Mouse (Mus musculus): Measurements from ENCODE around the gene Lgi4. TPM values are rescaled to one million over a fixed set of nuclear protein-coding genes. Genes with fewer than 3 reads are reported as not detected.

Gene Lgi4
- total RNA-seq, 1 experiment, result 0.18 TPM

DNA sequence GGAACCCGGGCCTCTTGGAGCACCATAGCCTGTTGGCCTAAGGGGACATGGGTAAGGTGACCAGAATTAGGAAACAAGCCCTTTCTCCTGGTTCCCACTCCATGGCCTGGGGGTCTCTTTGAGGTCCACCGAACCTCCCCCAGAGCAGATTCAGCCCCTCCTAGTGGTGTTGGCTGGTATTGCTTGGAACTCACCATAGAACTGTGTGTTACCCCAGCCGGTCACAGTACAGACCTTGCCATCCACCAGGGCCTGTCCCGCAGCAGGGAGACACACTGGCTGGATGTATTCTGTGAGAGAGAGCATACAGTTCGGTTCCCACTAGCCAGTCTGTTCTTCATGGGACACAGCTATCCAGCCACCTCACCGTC, 40.5 kb downstream of the Lgi4 start:
- Histone ChIP-seq H3K9ac (ENCODE audit: insufficient read depth, low read depth, low read length, poor library complexity, severe bottlenecking) (no peak overlapping the region), H3K4me3 (ENCODE audit: insufficient read depth in 1 of 2, low read depth in 1 of 2, low read length in 2 of 2, poor library complexity in 1 of 2, severe bottlenecking in 1 of 2) (no peak overlapping the region), H3K36me3 (ENCODE audit: control insufficient read depth, insufficient read depth, low read length, poor library complexity, severe bottlenecking) (no peaks in the 10 kb centered on the region), H3K27ac (ENCODE audit: insufficient read depth, low read depth, low read length, poor library complexity, severe bottlenecking) (no peak overlapping the region), H3K9me3 (ENCODE audit: control insufficient read depth, insufficient read depth, low read depth, low read length) (no peaks in the 10 kb centered on the region), H3K4me1 (ENCODE audit: control insufficient read depth in 2 of 2, insufficient read depth in 2 of 2, low read length in 2 of 2, poor library complexity in 1 of 2) (peaks cover 0 to 5% of the 10 kb centered on the region in 2 experiments; a peak in 2 of 4 replicates)
- in situ Hi-C loops (cut with MboI; ENCODE audit: low sequenced_read_pairs in 2 of 2, unreplicated experiment in 2 of 2), result no loop called here
- TF ChIP-seq ZC3H11A (IDR thresholded peaks at IDR 0.05; ENCODE audit: borderline replicate concordance, low read depth, low read length) (no peak), HCFC1 (IDR thresholded peaks at IDR 0.05; ENCODE audit: borderline replicate concordance, insufficient read depth, low read length) (no peak), CHD2 (IDR thresholded peaks at IDR 0.05; ENCODE audit: low read depth, low read length) (no peak), ZNF384 (IDR thresholded peaks at IDR 0.05; ENCODE audit: low read depth, low read length) (no peak), MAFK (IDR thresholded peaks at IDR 0.05; ENCODE audit: insufficient read depth, low read depth, low read length) (no peak)
- no peak for DNase-seq (ENCODE audit: low read depth, low spot score)

DNA sequence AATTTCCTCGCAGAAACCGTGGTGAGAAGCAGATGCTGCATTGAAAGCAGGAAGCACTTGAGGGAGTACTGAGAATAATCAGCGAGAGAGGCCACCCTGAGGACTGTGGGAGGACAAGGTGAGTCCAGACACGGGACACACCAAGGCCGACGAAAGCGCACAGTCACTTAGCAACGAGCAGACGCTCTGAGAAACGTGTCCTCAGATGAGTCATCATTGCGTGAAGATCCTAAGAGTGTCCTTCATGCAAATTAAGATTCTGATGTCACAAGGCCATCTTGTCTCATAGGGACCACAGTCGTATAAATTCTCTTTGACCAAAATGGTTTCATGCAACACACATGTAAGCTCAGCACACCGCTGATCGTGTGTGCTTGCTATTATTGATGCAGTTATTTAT, 41.6 kb downstream of the Lgi4 start:
- DNase-seq (ENCODE audit: low read depth, low spot score), result no peak
- TF ChIP-seq ZC3H11A (IDR thresholded peaks at IDR 0.05; ENCODE audit: borderline replicate concordance, low read depth, low read length) (no peak), ZNF384 (IDR thresholded peaks at IDR 0.05; ENCODE audit: low read depth, low read length) (no peak), HCFC1 (IDR thresholded peaks at IDR 0.05; ENCODE audit: borderline replicate concordance, insufficient read depth, low read length) (no peak), MAFK (IDR thresholded peaks at IDR 0.05; ENCODE audit: insufficient read depth, low read depth, low read length) (no peak), CHD2 (IDR thresholded peaks at IDR 0.05; ENCODE audit: low read depth, low read length) (no peak)
- H3K27ac ChIP-seq (ENCODE audit: insufficient read depth, low read depth, low read length, poor library complexity, severe bottlenecking), result no peak overlapping the region
- in situ Hi-C loops (cut with MboI; ENCODE audit: low sequenced_read_pairs in 2 of 2, unreplicated experiment in 2 of 2), result no loop called here
- H3K4me3 ChIP-seq (ENCODE audit: insufficient read depth in 1 of 2, low read depth in 1 of 2, low read length in 2 of 2, poor library complexity in 1 of 2, severe bottlenecking in 1 of 2), result no peak overlapping the region
- no peaks in the 10 kb centered on the region for H3K36me3 ChIP-seq (ENCODE audit: control insufficient read depth, insufficient read depth, low read length, poor library complexity, severe bottlenecking)
- H3K4me1 ChIP-seq (ENCODE audit: control insufficient read depth in 2 of 2, insufficient read depth in 2 of 2, low read length in 2 of 2, poor library complexity in 1 of 2), result peaks cover 0 to 5% of the 10 kb centered on the region in 2 experiments; a peak in 2 of 4 replicates
- H3K9me3 ChIP-seq (ENCODE audit: control insufficient read depth, insufficient read depth, low read depth, low read length), result no peaks in the 10 kb centered on the region
- H3K9ac ChIP-seq (ENCODE audit: insufficient read depth, low read depth, low read length, poor library complexity, severe bottlenecking), result no peak overlapping the region

DNA sequence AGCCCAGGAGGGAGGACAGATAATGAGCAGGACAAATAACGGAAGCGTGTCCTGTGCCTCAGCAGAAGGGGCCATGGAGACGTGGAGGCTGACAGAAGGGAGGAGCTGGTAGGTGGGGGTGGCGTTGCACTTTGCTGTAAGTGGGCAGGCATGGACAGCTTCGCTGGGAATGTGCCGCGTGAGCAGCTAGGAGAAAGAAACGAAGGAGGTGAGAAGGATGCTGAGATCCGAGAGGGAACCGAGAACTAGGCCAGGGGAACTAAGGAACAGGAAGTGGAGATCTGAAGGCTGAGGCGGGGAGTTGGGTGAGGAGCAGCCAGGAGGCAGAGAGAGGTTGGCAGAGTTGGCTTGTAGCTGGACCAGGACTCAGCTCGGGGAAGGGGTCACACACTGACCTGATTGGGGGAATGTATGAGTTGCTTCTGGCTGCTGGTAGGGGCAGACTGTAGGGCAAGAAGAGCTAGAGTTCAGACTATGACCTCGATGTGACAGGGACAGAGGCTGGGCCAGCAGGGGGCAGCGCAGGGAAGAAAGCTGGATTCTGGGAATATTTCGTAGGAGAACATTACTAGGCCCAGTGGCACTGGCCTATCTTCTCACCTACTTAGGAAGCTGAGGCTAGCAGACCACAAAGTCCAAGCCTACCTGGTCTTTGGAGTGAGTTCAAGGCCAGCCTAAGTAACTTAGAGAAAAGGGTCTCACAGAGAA, 46.1 kb downstream of the Lgi4 start:
- no peak for TF ChIP-seq ZNF384 (IDR thresholded peaks at IDR 0.05; ENCODE audit: low read depth, low read length)
- no peak for TF ChIP-seq HCFC1 (IDR thresholded peaks at IDR 0.05; ENCODE audit: borderline replicate concordance, insufficient read depth, low read length)
- no peak for TF ChIP-seq CHD2 (IDR thresholded peaks at IDR 0.05; ENCODE audit: low read depth, low read length)
- no peak for TF ChIP-seq MAFK (IDR thresholded peaks at IDR 0.05; ENCODE audit: insufficient read depth, low read depth, low read length)
- TF ChIP-seq ZC3H11A (IDR thresholded peaks at IDR 0.05; ENCODE audit: borderline replicate concordance, low read depth, low read length), result no peak
- peaks cover 0 to 3% of the 10 kb centered on the region in 2 experiments; a peak in 1 of 4 replicates for H3K4me1 ChIP-seq (ENCODE audit: control insufficient read depth in 2 of 2, insufficient read depth in 2 of 2, low read length in 2 of 2, poor library complexity in 1 of 2)
- DNase-seq (ENCODE audit: low read depth, low spot score), result no peak
- H3K4me3 ChIP-seq (ENCODE audit: insufficient read depth in 1 of 2, low read depth in 1 of 2, low read length in 2 of 2, poor library complexity in 1 of 2, severe bottlenecking in 1 of 2), result no peak overlapping the region
- H3K27ac ChIP-seq (ENCODE audit: insufficient read depth, low read depth, low read length, poor library complexity, severe bottlenecking), result no peak overlapping the region
- in situ Hi-C loops (cut with MboI; ENCODE audit: low sequenced_read_pairs in 2 of 2, unreplicated experiment in 2 of 2), result no loop called here
- no peaks in the 10 kb centered on the region for H3K9me3 ChIP-seq (ENCODE audit: control insufficient read depth, insufficient read depth, low read depth, low read length)
- no peak overlapping the region for H3K9ac ChIP-seq (ENCODE audit: insufficient read depth, low read depth, low read length, poor library complexity, severe bottlenecking)
- H3K36me3 ChIP-seq (ENCODE audit: control insufficient read depth, insufficient read depth, low read length, poor library complexity, severe bottlenecking), result no peaks in the 10 kb centered on the region

DNA sequence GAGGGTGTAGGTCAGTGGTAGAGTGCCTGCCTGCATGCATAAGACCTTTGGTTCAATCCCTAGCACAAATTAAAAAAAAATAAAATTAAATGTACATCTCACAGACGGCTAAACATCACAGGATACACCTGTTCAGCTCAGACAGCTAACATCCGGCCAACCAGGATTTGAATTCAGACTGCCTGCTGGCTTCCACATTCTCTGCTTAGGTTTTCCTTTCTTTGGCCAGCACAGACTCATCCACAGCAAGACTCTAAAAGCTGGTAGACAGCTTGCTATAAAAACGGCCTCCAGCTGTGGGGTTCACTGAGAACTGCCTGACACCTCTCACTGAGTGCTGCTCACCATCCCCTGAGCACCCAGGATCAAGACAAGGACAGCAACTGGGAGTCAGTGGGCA, 47.0 kb downstream of the Lgi4 start:
- Histone ChIP-seq H3K27ac (ENCODE audit: insufficient read depth, low read depth, low read length, poor library complexity, severe bottlenecking) (no peak overlapping the region), H3K9ac (ENCODE audit: insufficient read depth, low read depth, low read length, poor library complexity, severe bottlenecking) (no peak overlapping the region)

More for the DNA sequence above, 47.0 kb downstream of the Lgi4 start:
- peaks cover 0 to 3% of the 10 kb centered on the region in 2 experiments; a peak in 1 of 4 replicates for H3K4me1 ChIP-seq (ENCODE audit: control insufficient read depth in 2 of 2, insufficient read depth in 2 of 2, low read length in 2 of 2, poor library complexity in 1 of 2)
- no peak for DNase-seq (ENCODE audit: low read depth, low spot score)
- no peak for TF ChIP-seq ZC3H11A (IDR thresholded peaks at IDR 0.05; ENCODE audit: borderline replicate concordance, low read depth, low read length)
- no peak for TF ChIP-seq ZNF384 (IDR thresholded peaks at IDR 0.05; ENCODE audit: low read depth, low read length)
- TF ChIP-seq CHD2 (IDR thresholded peaks at IDR 0.05; ENCODE audit: low read depth, low read length), result no peak
- TF ChIP-seq HCFC1 (IDR thresholded peaks at IDR 0.05; ENCODE audit: borderline replicate concordance, insufficient read depth, low read length), result no peak
- TF ChIP-seq MAFK (IDR thresholded peaks at IDR 0.05; ENCODE audit: insufficient read depth, low read depth, low read length), result no peak
- H3K36me3 ChIP-seq (ENCODE audit: control insufficient read depth, insufficient read depth, low read length, poor library complexity, severe bottlenecking), result no peaks in the 10 kb centered on the region
- in situ Hi-C loops (cut with MboI; ENCODE audit: low sequenced_read_pairs in 2 of 2, unreplicated experiment in 2 of 2), result no loop called here
- no peak overlapping the region for H3K4me3 ChIP-seq (ENCODE audit: insufficient read depth in 1 of 2, low read depth in 1 of 2, low read length in 2 of 2, poor library complexity in 1 of 2, severe bottlenecking in 1 of 2)
- H3K9me3 ChIP-seq (ENCODE audit: control insufficient read depth, insufficient read depth, low read depth, low read length), result no peaks in the 10 kb centered on the region
